Mouse (Mus musculus) kidney, postnatal 10 days (tissue): ENCODE results near the gene Gprc5d.

ENCODE experiments used
- DNase-seq: peaks from one replicate; pipeline ENCODE4 v3.0.0; 2021; ENCODE audit warnings: mixed read lengths

Gprc5d gene

GRCm38 (mm10) chr6:135135735-135136134 lies 17.7 kb upstream of the Gprc5d start:
- DNase-seq: no peak

DNA sequence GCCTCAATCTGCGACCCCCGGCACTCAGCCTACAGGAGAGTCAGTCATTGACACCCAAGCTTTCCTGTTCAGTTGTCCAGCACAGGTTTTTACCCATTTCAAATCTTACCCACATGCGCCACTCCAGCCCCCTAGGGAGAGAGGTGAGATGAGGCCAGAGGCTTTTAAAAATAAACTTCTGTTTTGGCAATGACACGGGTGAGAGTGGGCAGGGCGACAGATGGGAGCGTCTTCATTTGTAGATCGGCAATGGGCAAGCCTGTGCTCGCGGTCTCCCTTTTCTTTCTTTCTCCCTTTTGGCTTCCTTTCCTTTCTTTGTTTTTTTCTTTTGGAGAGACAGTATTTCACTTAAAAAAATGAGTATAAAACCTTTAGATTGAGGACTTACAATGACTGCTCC lies 15.4 kb upstream of the Gprc5d start:
- no peak for DNase-seq

DNA sequence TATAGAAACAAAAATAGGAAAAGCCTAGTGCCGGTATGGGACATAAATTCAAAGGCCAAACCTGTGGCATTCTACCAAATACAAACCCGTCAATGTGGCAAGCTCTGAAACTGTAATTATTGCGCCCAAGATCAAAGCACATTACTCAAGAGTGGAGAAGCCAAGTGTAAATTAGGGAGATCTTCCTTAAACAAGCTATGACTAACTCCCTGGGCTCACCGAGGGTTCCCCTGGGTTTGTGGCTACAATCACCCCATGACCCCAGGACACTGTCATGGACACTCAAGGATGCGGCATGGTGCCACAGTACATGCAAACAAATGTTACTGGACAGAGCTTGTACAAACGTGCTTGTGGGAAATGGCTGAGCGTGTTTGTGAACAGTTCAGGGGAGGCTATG lies 15.0 kb upstream of the Gprc5d start:
- no peak for DNase-seq

DNA sequence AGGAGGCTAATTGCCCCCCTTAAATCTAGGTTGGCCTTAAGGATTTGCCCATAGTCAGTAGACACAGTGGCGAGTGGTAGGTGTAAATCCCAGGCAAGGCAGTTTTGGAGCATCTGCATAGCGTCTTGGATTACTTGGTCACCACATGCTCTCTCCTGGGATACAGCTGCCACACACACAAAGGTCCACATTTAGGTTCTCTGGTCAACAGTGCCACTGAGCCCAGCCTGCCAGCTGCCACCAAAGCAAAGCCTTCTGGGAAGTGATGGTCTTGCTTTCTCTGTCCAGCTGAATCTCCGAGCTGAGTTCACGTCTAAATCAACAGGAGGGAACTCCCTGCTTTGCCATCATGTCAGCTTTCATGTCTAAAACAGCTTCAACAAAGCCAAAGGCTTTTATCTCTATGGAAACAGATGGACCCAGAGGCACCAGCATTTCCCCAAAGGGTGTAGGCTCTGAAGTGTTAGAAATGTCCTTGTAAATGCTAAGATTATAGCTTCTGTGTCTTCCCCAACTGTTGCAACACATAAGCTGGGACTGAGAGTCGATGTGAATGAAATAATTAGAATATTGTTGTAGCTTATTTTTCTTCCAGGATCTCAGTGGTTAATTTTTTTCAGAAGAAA lies 6.8 kb upstream of the Gprc5d start:
- no peak for DNase-seq

DNA sequence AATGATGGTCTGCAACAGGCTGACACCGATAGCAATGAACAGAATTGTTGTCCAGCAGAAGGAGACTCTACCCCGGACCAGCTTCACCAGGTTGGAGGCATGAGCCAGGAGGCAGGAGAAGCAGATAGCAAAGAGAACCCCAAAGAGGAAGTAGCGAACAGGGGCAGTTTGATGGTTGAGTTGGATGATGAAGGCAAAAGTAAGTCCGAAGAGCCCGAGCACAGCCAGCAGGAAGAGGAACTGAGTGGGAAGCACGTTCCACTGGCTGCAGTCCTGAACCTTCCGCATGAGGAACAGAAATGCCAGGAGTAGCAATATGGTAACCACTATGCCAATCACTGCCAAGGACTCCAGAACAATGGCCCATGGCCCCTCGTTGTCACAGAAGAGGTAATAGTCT lies 1.6 kb downstream of the Gprc5d start:
- DNase-seq: no peak

GRCm38 (mm10) chr6:135113114-135113436 lies 5.0 kb downstream of the Gprc5d start:
- no peak for DNase-seq

DNA sequence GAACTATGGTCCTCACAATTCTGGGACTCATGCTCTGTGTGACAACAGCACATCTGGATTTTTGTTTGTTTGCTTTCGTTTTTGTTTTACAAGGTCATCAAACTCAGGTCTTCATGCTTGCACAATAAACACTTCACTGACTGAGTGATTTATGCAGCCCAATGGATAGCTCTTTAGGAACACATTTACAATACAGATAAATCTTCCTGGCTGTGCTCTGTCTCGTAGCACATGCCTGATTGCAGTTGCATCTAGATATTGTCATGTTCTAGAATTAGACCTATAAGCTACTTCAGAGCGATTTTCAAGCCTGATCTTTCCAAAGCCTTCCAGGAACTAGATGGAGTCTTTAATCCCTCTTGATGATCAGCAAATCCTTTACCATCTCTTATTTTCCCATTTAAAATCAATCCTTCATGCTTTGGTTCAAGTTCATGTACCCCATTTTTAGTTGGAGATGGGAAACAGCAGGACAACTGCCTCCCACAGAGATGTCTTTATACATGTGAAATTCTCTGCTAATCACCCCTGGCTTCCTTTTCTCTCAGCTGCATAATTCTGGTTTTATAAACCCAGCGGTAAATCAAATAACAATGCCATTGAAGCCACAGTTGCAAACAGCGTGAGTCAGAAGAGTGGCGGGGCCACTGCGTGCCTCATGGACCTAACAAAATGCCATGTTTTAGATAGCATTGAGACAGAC lies 5.5 kb downstream of the Gprc5d start:
- no peak for DNase-seq

DNA sequence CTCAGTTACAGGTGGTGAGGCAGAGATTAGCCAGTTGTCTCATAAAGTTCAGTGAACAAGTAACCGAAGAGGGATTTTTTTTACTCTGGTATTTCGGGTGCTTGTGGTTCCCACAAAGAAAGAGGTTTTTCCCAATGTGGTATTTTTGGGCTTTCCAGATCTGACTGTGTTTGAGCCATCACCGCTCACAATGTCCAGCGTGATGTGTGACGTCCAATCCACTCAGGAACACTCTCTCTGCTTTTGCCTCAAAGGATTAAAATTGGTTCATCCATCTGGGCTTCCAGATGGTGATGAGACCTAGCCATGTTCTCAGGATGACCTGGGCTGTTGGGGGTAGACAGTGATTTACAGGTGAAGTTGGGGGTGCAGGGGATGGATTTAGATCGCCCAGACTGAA lies 11.1 kb downstream of the Gprc5d start:
- no peak for DNase-seq

DNA sequence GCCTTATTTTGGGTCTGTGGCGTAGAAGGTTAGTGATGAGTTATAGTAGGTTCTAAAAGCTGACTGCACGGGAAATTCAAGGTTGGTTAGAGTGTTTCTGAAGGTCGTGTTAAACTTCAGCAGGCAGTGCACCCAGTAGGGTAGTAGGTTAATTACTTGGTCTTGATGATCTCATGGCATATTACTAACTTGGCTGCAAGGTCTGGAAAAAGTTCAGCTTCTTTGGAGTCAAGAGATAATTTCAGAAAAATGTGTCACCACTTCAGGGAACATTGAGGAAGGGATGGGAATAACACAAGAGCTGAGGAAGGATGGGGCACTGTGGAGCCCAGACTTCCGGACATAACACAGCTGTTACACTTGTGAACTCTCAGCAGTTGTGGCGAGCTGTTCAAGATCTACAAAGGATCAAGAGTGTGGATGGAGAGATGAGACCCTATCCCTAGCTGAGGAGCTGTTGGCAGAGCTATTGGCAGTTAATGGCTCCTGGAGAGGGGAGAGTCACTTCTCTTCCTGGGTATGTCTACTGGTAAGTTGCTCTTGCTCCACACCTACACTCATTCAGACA lies 15.3 kb downstream of the Gprc5d start:
- peak; percentile 23 for DNase-seq

DNA sequence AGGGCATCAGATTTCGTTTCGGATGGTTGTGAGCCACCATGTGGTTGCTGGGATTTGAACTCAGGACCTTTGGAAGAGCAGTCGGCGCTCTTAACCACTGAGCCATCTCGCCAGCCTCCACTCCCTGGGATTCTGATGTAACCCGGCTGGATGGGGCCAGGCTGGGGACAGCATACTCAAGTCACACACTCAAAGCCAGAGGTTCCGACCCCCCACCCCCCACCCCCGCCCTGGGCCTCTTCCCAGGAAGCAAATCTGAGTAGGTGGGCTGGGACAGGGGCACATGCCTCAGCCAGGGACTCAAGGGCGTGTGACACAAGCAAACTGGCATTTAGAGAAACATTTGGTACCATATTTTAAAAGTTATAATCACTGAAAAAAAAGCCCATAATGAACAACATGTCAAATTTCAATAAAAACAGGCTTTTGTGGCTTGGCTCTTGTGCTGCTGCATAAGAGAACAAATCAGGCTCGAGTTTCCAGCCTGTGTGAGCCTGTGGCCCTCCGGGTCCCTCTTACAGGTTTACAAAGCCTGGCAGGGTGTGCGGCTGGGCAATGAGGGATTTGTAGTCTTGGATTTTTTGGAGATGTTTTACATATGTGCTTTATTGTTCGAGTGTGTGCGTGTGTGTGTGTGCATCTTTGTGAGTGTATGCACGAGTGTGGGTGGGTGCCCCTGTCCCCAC lies 17.2 kb downstream of the Gprc5d start:
- peak; percentile 25 for DNase-seq

- no peak for DNase-seq
Observed at GRCm38 (mm10) chr6:135092798-135093470, 25.1 kb downstream of the Gprc5d start.

GRCm38 (mm10) chr6:135090661-135091060 lies 27.4 kb downstream of the Gprc5d start:
- DNase-seq: no peak

- peak; percentile 61 for DNase-seq
Observed at GRCm38 (mm10) chr6:135089786-135090185, 28.3 kb downstream of the Gprc5d start.

- peak; percentile 89 for DNase-seq
Observed at GRCm38 (mm10) chr6:135087721-135088451, 30.2 kb downstream of the Gprc5d start.

GRCm38 (mm10) chr6:135085703-135086102 lies 32.4 kb downstream of the Gprc5d start:
- no peak for DNase-seq

GRCm38 (mm10) chr6:135083991-135084502 lies 34.0 kb downstream of the Gprc5d start:
- DNase-seq: no peak

DNA sequence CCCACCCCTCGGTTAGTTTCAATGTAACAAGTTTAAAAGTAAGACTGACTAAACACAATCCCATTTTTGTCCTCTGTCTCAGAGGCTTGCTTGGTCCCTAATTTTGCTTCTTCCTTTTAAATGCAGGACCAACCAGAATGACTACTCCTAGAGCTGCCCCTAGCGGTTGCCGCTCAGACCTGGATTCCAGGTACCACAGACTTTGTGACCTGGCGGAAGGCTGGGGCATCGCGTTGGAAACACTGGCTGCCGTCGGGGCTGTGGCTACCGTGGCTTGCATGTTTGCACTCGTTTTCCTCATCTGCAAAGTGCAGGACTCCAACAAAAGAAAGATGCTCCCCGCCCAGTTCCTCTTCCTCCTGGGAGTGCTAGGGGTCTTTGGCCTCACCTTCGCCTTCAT lies 39.7 kb downstream of the Gprc5d start:
- DNase-seq: no peak

DNA sequence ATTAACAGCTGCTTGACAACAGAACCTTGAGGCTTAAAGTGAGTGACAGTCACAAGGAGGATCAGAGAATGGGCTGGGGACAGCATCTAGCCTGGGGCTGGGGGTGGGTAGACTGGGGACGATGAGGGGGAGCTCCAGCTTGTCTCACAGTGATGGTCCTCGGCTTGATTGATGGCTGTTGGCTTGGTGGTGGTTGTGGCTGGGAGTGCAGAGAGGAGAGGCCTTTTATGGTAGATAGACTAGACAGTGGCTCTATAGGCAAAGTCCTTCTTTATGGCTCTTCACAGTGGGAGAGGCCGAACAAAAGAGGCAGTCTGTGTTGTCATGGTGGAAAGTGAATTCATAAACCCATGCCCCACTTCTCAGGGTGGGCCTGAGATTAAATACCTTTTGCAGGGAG lies 41.9 kb downstream of the Gprc5d start:
- no peak for DNase-seq

GRCm38 (mm10) chr6:135074405-135074947 lies 43.6 kb downstream of the Gprc5d start:
- no peak for DNase-seq

- DNase-seq: no peak
Observed at GRCm38 (mm10) chr6:135070347-135070746, 47.7 kb downstream of the Gprc5d start.

DNA sequence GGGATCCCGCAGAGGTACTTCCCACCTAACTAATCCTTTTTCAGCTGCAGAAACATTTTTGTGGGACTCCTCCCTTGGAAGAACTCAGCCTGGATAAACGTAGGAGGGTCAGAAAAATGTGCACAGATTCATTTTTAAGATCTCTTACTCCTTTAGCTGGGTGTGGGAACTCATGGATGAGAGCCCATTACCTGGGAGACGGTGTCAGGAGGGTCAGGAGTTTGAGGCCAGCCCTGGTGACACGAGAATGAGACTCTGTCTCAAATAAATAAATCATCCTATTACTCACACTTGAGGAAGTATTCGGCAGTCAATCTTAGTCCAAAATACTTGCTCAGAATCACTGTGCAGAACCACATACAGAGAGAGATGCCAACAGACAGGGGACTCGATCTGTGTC lies 48.2 kb downstream of the Gprc5d start:
- no peak for DNase-seq

DNA sequence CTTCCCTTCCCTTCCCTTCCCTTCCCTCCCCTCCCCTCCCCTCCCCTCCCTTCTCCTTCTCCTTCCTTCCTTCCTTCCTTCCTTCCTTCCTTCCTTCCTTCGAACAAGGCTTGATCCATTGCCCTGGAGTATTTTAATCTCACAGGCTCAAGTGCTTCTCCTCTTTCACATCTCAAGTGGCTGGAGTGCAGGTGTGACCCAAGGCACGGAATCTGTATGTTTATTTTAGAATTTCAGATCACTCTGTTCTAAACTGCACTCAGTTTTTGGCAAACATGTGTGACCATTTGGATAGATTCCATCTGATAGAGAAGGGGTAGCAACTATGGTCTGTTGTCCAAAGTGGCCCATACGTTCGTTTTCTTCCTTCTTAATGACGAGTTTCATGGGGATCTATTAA lies 49.9 kb downstream of the Gprc5d start:
- DNase-seq: no peak
